Mouse (Mus musculus): ENCODE data around the gene Rere.

- TF ChIP-seq CTCF (IDR thresholded peaks at IDR 0.05) (no peak), EP300 (IDR thresholded peaks at IDR 0.05) (no peak)
These were observed 124.3 kb downstream of the Rere start for GRCm38 (mm10) chr4:150405786-150406185.

All from lung, postnatal 0 days (tissue).